Comparison of ENCODE assay signal across 9 mouse cellular contexts in the genomic region with DNA sequence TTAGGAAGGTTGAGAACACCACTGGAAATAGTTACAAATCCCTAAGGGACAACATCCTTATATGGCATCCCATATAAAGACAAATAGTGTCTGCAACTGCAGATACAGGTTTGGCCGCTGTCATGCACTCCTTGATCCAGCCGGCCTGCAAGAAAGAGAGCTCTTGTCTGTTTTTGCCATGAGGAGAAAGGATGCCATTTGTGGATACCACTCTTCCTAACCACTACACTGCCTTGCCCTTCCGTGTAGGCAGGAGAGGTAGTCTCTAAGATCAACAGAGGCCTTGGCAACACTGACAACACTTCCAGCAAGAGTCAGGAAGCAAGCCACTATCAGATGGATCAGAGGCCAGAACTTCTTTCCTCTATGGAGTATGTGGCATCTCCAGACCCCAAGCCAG. TPM values are rescaled to one million over a fixed set of nuclear protein-coding genes. Genes with fewer than 3 reads are reported as not detected.
DNase-seq lines count a peak whose midpoint lies in the region; ATAC-seq and TF ChIP-seq lines count a peak whose summit lies in the region.
"Had no signal": no experiment of that assay in that cellular context is flagged by ENCODE, and none has a peak within 500 bp of the region (broad histone marks: within the 10 kb centered on the region; RNA-seq: fewer than 3 reads in every experiment).

A gene (plus strand): TSS at position 301 of the 400 bp plus-strand sequence.

- no peak for TF ChIP-seq POLR2A in cerebellum, adult 2 months (IDR thresholded peaks at IDR 0.05; ENCODE audit: borderline replicate concordance, insufficient read depth, low read length)

- peak within 1 kb of the TSS; percentile 86 for H3K4me2 ChIP-seq in limb, embryonic 13.5 days (replicated peaks)
- peak within 1 kb of the TSS; percentile 92 for H3K4me2 ChIP-seq in stomach, embryonic 14.5 days (replicated peaks; ENCODE audit: low read depth, low read length)

- WGBS in cerebellum, adult 2 months: 86% methylated on average over 3 of the region's 3 CpGs
- WGBS in limb, embryonic 13.5 days: 76% methylated on average over 3 of the region's 3 CpGs
- WGBS in stomach, embryonic 14.5 days: 77% methylated on average over 3 of the region's 3 CpGs

- H3K4me1 ChIP-seq in cerebellum, adult 2 months (ENCODE audit: control insufficient read depth, insufficient read depth, low read length): peaks cover 15% of the 10 kb centered on the region
- H3K4me1 ChIP-seq in megakaryocyte, embryonic 14.5 days: peaks cover 43% of the 10 kb centered on the region
- H3K4me1 ChIP-seq in limb, embryonic 13.5 days: peaks cover 27% of the 10 kb centered on the region
- peaks cover 16% of the 10 kb centered on the region for H3K4me1 ChIP-seq in stomach, embryonic 14.5 days (ENCODE audit: control insufficient read depth, insufficient read depth, low read length)

- H3K4me3 ChIP-seq in cerebellum, adult 2 months (replicated peaks; ENCODE audit: insufficient read depth, low read depth, low read length): peak within 1 kb of the TSS; percentile 68
- peak within 1 kb of the TSS; percentile 98 for H3K4me3 ChIP-seq in megakaryocyte, embryonic 14.5 days (replicated peaks)
- H3K4me3 ChIP-seq in limb, embryonic 13.5 days: peak within 1 kb of the TSS; percentile 73
- H3K4me3 ChIP-seq in stomach, embryonic 14.5 days (ENCODE audit: low read depth, low read length): peak within 1 kb of the TSS; percentile 67

- DNase-seq in cerebellum, adult 2 months: no peak
- DNase-seq in ovary, adult 18-20 months (ENCODE audit: low spot score): no peak
- DNase-seq in adrenal gland, postnatal 36 days: no peak
- DNase-seq: thymus, postnatal 14 days had no signal

- TF ChIP-seq CTCF in cerebellum, adult 2 months (IDR thresholded peaks at IDR 0.05; ENCODE audit: borderline replicate concordance, insufficient read depth, low read depth, low read length): no peak

- no peak for ATAC-seq in cerebellum, adult (ENCODE audit: insufficient number of reproducible peaks, low FRiP score, low TSS enrichment)
- ATAC-seq in megakaryocyte, adult 5-6 weeks (ENCODE audit: poor library complexity, severe bottlenecking): no peak
- ATAC-seq in limb, embryonic 13.5 days (ENCODE audit: low FRiP score, low read depth): no peak
- ATAC-seq in stomach, embryonic 14.5 days (ENCODE audit: insufficient number of reproducible peaks, insufficient read depth, low FRiP score, low read depth): no peak

- H3K36me3 ChIP-seq in megakaryocyte, embryonic 14.5 days (replicated peaks; ENCODE audit: low read length): peaks cover 62% of the 10 kb centered on the region
- H3K36me3 ChIP-seq in limb, embryonic 13.5 days: peaks cover 52% of the 10 kb centered on the region
- peaks cover 32% of the 10 kb centered on the region for H3K36me3 ChIP-seq in stomach, embryonic 14.5 days (ENCODE audit: control insufficient read depth, insufficient read depth, low read length)

- H3K9ac ChIP-seq in limb, embryonic 13.5 days: peak within 1 kb of the TSS; percentile 90
- peak within 1 kb of the TSS; percentile 43 for H3K9ac ChIP-seq in stomach, embryonic 14.5 days (replicated peaks; ENCODE audit: low read depth, low read length)

- H3K9me3 ChIP-seq in megakaryocyte, embryonic 14.5 days: no peaks in the 10 kb centered on the region
- H3K9me3 ChIP-seq in limb, embryonic 13.5 days: no peaks in the 10 kb centered on the region
- H3K9me3 ChIP-seq in stomach, embryonic 14.5 days (ENCODE audit: control insufficient read depth, low read depth, low read length): no peaks in the 10 kb centered on the region

- no peak within 1 kb of the TSS for H3K27ac ChIP-seq in cerebellum, adult 2 months (ENCODE audit: insufficient read depth, low read length)
- H3K27ac ChIP-seq in limb, embryonic 13.5 days: peak within 1 kb of the TSS; percentile 92
- H3K27ac ChIP-seq in stomach, embryonic 14.5 days (ENCODE audit: low read length): peak within 1 kb of the TSS; percentile 77

- no peaks in the 10 kb centered on the region for H3K27me3 ChIP-seq in cerebellum, adult 2 months (ENCODE audit: control insufficient read depth, insufficient read depth, low read length)
- H3K27me3 ChIP-seq in megakaryocyte, embryonic 14.5 days (replicated peaks): peaks cover 3% of the 10 kb centered on the region
- no peaks in the 10 kb centered on the region for H3K27me3 ChIP-seq in limb, embryonic 13.5 days
- H3K27me3 ChIP-seq in stomach, embryonic 14.5 days (ENCODE audit: control insufficient read depth, insufficient read depth, low read length): no peaks in the 10 kb centered on the region

RNA-seq across cellular contexts. Expression of the gene that starts here (rescaled TPM):
- 0.47 and 0.79 TPM in 2 replicates for polyA plus RNA-seq in cerebellum, adult 2 months (2012; rRNA removed)
- polyA plus RNA-seq in megakaryocyte, embryonic 14.5 days (2012; ENCODE audit: insufficient read depth, low replicate concordance): not detected in 2 replicates
- total RNA-seq in megakaryocyte, adult 5-6 weeks (2015): not detected in 2 replicates
- total RNA-seq in megakaryocyte, adult 5-6 weeks (2017): 0.16 TPM in 1 of 2 replicates, not detected in the other
- polyA plus RNA-seq in limb, embryonic 13.5 days (2015; fragmentation: Nextera tagmentation; extraction: Ambion mirVana): 0.27 and 0.31 TPM in 2 replicates
- 0.30 TPM in 1 of 2 replicates, not detected in the other for polyA plus RNA-seq in stomach, embryonic 14.5 days (2014; fragmentation: Nextera tagmentation; extraction: Ambion mirVana)
- not detected for total RNA-seq in adrenal gland, postnatal 36 days (2021)
